Mouse (Mus musculus): Measurements from ENCODE around the gene Usp34.
"Not testable (repeated sequence)": the region's sequence is repeated elsewhere in the genome, so short reads cannot be mapped to it uniquely, and the experiment has no call there.

Usp34 gene

DNA sequence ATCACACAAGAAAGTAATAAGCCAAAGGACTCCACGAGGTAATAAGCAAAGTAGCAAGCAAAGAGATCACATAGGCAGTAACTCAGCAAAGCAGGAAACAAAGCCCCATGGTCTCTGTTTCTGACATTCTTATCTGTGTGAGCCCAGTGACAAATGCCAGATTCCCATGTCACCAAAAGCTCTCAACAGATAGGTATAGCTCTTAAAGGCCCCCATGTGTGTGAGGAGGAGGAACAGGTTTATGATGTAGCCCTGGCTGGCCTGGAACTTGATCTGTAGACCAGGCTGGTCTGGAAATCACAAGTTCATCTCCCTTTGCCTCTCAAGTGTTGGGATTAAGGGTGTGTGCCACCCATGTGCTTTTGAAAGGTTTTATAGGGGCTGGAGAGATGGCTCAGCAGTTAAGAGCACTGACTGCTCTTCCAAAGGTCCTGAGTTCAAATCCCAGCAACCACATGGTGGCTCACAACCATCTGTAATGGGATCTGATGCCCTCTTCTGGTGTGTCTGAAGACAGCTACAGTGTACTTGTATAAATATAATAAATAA, 53.1 kb downstream of the Usp34 start:
- not testable (repeated sequence) for DNase-seq (ENCODE audit: low spot score)

DNA sequence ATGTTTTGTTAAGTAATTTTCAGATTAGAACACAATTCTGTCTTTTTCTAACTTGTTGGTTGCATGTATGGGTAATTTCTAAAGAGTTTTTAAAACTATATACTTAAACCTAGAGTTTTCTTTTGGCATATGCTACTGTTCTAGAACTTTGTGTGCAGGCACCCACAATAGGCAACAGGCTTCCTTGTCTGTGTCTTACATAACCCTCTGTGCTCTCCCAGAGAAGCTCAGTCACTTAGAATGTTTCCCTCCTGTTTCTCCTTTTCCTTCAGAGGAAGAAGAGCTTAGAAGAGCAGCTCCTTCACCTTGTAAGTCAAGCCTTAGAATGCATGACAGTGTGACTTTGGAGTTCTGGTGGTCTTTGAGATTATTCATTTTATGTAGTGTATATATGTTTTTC, 55.6 kb downstream of the Usp34 start:
- no peak for DNase-seq (ENCODE audit: low spot score)

DNA sequence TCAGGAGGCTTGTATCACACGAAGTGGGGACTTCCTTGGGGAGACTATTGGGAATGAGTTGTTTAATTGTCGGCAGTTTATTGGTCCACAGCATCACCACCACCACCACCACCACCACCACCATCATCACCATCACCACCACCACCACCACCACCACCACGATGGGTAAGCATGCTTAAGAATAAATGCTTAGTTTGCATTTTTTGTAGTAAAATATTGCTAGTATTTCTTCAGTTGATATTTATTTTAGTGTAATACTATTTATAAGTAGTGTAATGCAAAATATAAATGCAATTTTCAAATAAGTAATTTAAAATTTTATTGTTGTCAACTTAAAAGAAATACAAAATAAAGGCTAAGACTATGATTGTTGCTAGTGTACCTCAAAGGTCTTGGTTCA, 57.7 kb downstream of the Usp34 start:
- no peak for DNase-seq (ENCODE audit: low spot score)

DNA sequence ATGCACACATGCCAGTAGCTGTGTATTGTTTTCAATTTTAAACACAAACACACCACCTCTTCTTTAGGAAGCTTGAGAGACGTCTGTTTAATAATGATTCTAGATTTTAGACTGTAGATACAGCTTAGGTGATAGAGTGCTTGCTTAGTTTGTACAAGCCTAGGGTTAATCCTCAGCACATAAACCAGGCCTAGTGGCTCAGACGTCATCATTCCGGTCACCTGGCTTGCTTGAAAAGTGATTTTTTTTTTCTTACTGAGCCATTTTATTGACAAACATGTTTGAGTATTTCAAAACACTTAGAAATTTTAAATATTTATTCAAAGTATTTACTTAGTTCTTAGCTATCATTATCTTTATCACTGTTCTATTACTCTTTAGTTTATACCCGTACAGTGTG, 65.3 kb downstream of the Usp34 start:
- DNase-seq (ENCODE audit: low spot score) = no peak

DNA sequence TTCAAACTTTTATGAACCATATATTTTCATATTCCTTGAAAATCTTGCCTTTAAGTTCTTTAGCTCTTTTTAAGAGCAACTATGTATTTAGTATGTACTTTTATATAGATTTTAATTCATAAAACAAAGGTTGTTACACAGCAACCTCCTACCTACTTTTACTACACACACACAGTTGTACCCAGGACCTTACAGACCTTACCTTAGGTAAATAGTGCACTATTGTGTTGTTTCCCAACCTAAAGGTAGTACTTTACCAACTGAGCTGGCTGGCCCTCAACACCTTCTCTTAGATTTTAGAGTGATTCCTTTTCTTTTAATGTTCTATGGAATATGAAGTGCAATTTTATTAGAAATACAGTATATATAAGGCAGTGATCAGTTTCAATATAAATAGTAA, 65.8 kb downstream of the Usp34 start:
- DNase-seq (ENCODE audit: low spot score) = no peak

DNA sequence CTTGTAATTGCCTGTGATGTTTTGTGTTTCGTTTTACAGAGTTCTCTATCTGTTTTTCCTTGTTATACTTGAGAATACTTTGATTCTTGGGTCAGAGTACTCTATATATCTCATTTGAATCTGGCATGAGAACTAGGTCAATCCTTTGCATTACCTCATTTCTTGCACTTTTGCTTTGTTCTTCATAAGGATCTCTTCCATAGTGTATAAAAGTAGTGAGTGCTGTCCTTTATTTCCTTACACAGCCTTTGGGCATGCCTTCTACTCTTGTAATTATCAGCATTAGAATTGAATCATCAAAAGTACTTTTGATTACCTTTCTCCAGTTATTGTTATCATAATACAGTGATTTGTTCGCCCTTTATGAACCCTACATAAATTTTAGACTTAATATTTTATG, 73.4 kb downstream of the Usp34 start:
- no peak for DNase-seq (ENCODE audit: low spot score)

DNA sequence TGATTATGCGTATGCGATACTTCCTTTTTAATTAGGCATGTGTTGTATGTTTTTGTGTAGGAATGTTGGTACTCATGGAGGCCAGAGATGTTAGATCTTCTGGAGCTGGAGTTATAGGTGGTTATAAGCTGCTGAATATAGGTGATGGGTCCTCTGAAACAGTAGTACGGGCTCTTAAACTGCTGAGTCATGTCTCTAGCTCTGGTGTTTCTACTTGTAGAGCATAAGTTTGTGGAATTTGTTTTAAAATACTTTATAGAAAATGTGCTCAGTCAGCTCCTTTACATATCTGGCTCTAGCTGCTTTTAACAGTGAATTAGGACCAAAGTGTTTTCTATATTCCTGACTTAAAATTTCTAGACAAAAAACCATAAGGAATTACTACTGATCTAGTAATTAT, 73.9 kb downstream of the Usp34 start:
- no peak for DNase-seq (ENCODE audit: low spot score)

DNA sequence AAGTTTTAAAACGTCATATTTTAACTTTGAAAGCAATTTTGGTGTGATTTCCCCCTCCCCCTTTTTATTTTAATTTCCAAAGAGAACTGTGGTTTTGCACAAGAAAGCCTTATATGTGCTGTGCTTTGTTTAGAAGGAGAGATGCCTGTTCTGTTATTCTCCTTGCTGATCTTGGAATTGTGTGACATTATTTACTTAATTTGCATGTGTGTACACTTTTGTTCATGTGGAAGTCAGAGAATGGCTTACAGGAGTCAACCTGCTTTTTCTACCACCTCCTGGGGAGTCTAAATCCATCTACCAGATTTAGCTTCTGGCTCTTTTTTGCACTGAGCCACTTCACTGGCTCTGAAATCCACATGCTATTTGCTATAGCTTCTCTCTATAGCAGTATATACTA, 76.1 kb downstream of the Usp34 start:
- no peak for DNase-seq (ENCODE audit: low spot score)

DNA sequence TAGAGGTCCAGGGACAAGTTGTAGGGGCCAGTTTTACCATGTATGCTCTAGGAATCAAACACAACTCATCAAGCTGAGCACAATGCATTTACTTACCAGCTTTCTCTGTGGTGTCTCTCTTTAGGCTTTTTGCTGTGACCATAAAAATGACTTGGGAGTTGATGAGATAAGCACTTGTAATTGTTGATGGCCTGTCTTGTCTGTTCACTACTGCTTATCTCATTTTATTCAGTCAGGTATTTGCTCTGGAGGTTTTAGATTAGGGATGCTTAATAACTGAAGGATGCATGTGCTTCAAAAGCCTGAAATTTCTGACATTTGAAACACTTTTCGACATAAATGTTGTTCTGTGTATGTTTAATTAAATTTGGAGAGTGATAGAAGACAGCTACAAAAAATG, 83.0 kb downstream of the Usp34 start:
- no peak for DNase-seq (ENCODE audit: low spot score)

DNA sequence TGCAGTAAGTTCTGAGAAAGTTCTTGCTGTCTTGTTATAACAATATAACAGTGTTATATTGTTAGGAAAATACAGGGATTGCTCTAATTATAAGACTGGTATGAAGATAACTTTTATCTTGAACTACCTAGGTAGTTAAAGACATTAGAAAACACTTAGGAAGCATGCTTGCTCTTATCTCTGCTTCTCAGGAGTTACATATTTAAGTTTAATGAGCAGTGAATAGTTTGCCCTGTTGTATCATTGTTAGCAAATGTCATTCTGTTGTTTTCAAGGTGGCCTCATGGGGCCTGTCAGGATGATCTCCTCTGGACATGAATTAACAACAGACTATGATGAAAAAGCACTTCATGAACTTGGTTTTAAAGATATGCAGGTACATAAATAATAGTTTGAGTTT, 85.9 kb downstream of the Usp34 start:
- no peak for DNase-seq (ENCODE audit: low spot score)

DNA sequence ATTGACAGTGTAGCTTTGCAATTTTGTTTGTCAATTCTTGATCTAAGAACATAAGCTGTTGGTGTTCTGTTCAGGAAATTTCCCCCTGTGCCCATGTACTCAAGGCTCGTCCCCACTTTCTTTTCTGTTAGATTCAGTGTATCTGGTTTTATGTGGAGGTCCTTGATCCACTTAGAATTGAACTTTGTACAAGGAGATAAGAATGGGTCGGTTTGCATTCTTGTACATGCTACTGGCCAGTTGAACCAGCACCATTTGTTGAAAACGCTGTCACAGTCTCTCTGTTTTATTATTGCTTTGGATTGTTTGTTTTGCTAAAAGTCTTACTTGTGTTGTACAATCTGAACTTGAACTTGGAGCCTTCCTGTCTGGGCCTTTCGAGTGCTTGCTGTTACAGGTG, 89.9 kb downstream of the Usp34 start:
- no peak for DNase-seq (ENCODE audit: low spot score)

DNA sequence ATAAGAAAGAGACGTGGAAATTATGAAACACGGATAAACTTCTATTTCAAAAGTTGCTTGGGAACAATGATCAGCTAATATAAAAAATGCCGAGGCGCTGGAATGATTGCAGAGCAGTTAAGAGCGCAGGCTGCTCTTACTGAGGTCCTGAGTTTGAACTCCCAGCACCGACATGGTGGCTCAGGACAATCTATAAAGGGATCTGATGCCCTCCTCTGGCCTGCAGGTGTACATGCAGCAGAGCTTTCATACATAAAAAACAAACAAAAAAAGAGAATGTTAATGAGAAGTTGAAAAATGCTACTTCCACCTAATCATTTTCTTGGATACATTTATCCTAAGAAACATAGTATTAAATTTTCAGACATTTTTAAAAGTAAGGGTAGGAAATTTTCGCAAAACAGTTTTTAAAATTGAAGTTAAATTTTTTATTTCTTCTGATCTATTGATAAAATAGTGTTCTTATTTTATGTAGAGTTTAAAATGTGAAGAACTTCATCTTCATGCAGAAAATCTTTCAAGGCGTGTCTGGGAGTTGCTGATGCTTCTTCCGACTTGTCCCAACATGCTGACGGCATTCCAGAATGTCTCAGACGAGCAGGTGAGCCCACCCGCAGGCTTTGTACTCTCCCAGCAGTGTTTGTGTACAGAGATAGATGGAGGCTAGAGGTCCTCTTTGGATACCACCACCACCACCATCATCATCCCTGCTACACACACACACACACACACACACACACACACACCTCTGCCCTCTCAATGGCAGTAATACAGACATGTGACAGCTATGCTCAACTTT, 94.5 kb downstream of the Usp34 start:
- DNase-seq (ENCODE audit: low spot score) = peak; percentile 20

DNA sequence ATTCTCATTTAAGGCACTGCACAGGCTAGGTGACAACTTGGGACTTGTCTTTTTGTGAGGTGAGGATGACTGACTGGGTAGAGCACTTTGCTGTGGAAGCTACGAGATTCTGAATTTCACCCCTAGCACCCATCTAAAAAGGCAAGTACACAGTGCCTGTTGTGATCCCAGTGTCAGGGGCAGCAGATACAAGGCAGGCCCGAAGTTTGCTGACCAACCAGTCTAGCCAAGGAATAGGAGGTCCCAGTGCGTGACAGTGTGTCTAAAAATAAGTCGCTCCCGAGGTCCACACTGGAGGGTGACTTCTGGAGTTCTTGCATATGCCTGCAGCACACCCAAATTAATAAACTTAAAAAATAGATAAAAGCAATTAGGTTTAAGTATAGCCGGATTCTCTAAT, 121.6 kb downstream of the Usp34 start:
- DNase-seq (ENCODE audit: low spot score) = no peak

DNA sequence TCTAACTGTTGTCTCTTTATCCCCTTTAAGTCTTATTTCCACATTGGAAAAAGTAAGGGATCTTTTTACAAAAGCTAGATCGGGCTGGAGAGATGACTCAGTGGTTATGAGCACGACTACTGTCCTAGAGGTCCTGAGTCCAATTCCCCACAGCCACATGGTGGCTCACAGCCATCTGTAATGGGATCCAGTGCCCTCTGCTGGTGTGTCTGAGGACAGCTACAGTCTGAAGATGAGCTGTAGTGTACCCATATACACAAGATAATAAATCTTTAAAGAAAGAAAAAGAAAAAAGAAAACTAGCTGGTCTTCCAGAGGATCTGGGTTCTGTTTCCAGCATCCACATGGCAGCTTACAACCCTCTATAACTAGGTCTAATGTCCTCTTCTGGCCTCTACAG, 123.3 kb downstream of the Usp34 start:
- DNase-seq (ENCODE audit: low spot score) = no peak

DNA sequence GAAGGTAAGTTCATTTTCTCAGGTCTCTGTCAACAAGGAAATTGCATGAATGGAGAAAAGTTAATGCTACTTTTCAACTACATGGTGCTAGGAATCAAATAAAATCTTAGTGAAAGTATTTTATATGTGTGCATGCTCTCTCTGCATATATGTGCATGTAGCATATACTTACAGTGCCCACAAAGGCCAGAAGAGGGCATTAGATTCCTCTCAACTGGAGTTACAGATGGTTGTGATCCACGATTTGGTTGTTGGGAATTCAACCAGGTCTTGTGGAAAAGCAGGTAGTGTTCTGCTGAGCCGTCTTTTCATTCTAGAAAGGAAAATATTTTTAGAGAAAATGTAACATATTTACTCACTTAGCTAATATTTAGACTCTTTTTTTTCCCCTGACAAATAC, 129.4 kb downstream of the Usp34 start:
- DNase-seq (ENCODE audit: low spot score) = no peak

DNA sequence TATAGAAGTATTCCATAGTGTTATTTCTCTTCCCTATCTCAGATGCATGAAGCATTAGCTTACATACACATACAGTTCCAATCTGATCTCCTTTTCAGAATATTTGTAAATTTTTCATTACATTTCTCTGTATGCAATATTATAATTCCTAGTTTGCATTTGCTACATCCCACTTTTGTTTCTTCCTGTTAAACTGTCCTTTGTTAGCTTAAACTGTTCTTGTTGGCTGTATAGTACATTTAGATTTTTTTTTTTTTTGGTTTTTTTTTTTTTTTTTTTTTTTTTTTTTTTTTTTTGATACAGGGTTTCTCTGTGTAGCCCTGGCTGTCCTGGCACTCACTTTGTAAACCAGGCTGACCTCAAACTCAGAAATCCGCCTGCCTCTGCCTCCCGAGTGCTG, 159.2 kb downstream of the Usp34 start:
- DNase-seq (ENCODE audit: low spot score) = not testable (repeated sequence)

DNA sequence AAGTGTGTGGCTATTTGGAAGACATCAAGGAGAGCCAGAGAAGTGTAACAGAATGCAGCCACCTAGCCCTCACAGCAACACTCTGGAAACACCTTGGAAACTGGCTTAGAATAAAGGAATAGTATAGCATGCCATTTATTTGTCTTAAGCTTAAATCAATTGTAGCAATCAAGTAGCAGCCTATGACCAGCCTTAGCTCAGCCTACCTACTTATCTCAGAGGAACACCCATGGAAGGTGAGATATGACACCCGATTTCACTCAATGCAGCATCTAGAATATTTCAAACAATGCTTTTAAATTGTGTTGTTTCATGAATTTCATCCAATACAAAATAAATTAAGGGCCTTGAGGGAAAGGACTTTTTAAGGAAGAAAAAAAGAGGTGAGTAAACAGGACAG, 183.3 kb downstream of the Usp34 start:
- no peak for DNase-seq (ENCODE audit: low spot score)

DNA sequence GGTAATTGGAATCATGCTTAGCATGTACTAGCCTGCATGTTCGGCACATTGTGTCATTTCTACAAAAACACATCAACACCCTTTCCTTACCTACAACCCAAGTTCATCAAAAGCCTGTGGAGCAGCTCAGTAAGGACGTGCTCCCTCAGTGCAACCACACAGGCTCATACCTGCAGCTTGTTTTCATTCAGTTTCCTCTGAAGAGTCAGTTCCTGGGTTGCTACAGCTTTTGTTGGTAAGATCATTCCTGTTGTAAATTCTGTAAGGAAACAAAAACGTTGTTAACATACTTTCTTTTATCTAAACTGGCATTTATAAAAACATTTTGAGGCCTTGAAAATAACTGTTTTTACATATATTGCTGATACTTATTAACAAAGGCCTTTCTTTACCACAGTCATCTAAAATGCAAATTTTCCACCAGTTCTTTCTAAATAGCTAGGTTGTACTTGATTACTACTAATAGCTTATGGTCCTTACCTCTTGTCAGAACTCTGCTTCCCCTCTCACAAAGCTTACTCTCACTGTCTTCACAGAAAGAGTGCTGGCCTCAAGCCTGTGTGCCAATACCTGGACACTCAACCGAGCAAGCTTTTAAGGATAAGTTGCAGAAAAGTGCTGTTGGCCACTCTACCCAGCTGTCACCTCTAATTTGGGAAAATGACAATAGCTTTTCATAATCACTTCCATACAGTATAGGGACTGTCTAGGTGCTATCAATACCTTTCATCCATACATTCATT, 185.5 kb downstream of the Usp34 start:
- no peak for DNase-seq (ENCODE audit: low spot score)

DNA sequence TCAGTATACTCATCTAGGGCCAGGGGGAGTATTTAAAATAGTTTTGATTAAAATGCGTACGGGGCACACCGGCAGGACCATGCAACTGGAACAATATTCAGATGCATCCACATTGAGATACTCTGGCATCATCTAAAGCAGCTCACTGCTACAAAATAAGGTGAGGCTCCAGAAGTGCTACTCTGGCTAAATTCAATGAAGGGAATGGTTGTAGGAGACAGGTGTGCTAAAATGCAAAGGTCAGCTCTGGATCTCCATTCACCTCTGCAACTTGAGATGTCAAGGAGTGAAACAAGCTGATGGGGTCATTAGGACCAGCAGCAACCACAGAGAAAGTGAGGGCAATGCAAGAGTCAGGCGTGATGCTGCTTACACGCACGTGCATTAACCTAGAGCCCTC, 188.5 kb downstream of the Usp34 start:
- DNase-seq (ENCODE audit: low spot score) = no peak

DNA sequence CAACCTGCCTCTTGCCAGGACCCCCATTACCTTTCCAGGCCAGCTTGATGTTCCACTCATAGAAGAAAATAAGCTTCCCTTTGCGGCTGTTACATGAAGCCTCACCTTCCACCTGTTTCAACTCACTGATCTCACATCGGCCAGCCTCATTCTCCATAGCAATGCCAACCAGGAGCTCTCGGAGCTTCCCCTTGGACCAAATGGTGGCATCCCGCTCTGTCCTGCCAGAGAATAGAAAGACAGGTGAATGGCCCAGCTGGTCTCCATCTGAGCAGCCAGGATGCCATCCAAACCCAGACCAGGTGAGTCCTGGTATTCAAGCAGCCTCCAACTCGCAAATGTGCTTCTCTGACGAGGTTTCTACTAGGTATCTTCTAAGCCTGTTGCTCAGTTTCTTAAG, 190.0 kb downstream of the Usp34 start:
- no peak for DNase-seq (ENCODE audit: low spot score)

DNA sequence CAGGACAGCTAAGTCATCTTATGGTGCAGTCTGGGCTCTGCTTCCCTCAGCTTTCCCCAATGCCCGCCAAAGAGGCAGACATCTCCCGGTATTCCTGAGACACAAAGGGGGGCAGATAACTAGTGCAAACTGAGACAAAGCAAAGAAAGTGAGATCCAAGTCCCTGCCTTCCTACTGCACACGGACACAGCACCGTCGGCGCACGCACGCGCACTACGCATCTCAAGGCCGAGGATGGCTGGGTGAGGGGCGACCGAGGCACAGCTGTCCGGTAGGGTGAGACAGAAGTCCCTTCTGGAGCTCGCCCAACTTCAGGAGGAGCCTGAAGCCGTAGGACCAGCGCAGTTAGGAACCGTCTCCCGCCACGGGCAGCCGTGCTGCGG, 190.6 kb downstream of the Usp34 start:
- DNase-seq (ENCODE audit: low spot score) = peak; percentile 92

DNA sequence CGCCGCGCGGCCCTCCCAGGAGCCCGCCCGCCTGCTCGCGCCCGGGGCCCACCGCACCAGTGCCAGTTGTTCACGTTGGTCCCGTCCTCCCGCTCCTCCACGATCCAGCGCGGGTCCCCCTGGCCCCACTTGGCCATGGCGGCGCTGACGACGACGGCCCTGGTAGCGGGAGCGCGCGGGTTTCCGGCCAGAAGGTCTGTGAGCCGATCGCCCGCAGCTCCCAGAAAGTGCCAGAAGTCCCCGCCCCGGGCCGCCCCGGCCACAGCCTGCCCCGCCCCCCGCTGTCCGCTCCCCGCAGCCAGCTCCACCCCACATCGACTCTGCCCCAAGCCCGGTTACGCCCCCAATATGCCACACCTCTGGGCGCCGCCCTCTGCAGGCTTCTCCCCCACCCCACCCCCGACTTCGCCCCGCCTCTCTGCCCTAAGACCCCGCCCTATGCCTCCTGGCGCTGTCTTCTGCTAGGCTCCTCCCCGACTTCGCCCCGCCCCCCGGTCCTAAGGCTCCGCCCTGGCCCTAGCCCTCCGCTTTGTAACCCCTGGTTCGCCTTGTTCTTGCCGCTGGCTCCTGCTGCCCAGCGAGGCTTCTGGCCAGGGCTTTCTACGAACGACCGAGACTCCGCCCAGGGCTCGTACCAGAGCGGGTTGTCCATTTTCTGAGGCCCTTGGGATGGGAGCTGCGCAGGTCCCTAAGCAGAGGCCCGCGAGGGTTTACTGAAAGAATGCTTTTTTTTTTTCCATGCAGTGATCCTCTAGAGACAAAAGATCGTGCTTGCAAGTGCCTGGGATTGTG, 191.2 kb downstream of the Usp34 start, which contains the start of gene Ahsa2:
TSS of gene Ahsa2 (minus strand) at position 313 of the 792 bp plus-strand sequence.
- DNase-seq (ENCODE audit: low spot score) = peak; percentile 94

DNA sequence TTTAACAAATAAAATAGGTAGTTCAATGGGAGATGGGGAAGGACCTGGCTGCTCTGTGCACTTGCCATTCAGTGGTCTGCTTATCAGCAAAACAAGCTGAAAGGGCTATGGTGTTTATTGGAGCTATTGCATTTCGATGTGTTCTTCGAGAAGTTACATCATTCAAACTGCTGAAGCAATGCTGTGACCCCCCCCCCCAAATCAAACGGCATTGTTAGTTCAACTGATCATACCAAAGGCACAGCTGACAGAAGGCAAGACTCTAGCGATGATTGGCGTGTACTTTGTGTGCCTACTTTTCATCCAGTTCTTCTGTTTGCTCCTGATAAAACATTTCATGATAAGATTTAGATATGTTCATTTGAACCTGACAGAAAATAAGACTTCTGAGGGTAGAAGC, 191.9 kb downstream of the Usp34 start:
- no peak for DNase-seq (ENCODE audit: low spot score)

Measured in embryo, embryonic 10 days (tissue).